32 mouse cellular contexts compared by ENCODE assay signal in genomic region chr13:40740727-40741360, GRCm38 (mm10). TPM values are rescaled to one million over a fixed set of nuclear protein-coding genes. Genes with fewer than 3 reads are reported as not detected.
DNase-seq lines count a peak whose midpoint lies in the region; ATAC-seq lines count a peak whose summit lies in the region.
"Had no signal": no experiment of that assay in that cellular context is flagged by ENCODE, and none has a peak within 500 bp of the region (broad histone marks: within the 10 kb centered on the region; RNA-seq: fewer than 3 reads in every experiment).

No protein-coding gene starts in this region.

- peak; percentile 73 for DNase-seq in heart, embryonic 10.5 days (ENCODE audit: low spot score)
- DNase-seq in embryo, embryonic 11 days, result peak; percentile 25
- DNase-seq in embryo, embryonic 9.5 days (ENCODE audit: extremely low spot score), result peak; percentile 19
- no peak for DNase-seq in adrenal gland, postnatal 36 days
- no peak for DNase-seq in Muller cell, postnatal 12 days (ENCODE audit: inconsistent ontology term)
- DNase-seq: adrenal gland, adult 8-10 months; B cell, adult 2 months; cerebellum, adult 11 months; cerebellum, adult 9-10 months; kidney, adult 18-20 months; kidney, postnatal 25 days; liver, embryonic 13.5 days; lung, adult 18-20 months; lung, postnatal 4 days; midbrain, embryonic 14.5 days; right cerebral cortex, adult 18-20 months; right cerebral cortex, postnatal 4 days; thymus, adult 18-20 months; thymus, postnatal 25 days had no signal

- ATAC-seq in heart, embryonic 11.5 days (replicated peaks; ENCODE audit: insufficient number of reproducible peaks, low FRiP score, low TSS enrichment), result no peak
- peak; percentile 29; the same call in 1 of the 2 replicates for ATAC-seq in embryonic facial prominence, embryonic 15.5 days (ENCODE audit: insufficient number of reproducible peaks, low FRiP score, low TSS enrichment, low read depth)
- ATAC-seq: activated CD4-positive, CD25-positive, alpha-beta regulatory T cell, adult 4 months; forebrain, embryonic 16.5 days; lung, postnatal 0 days had no signal

- H3K9ac ChIP-seq in heart, embryonic 11.5 days (ENCODE audit: low read depth, low read length), result no peak overlapping the region
- H3K9ac ChIP-seq in embryonic facial prominence, embryonic 15.5 days, result no peak overlapping the region
- H3K9ac ChIP-seq: heart, embryonic 15.5 days; hindbrain, embryonic 14.5 days; kidney, embryonic 15.5 days; limb, embryonic 15.5 days; liver, embryonic 13.5 days had no signal

- no peaks in the 10 kb centered on the region for H3K36me3 ChIP-seq in heart, embryonic 10.5 days
- H3K36me3 ChIP-seq in heart, embryonic 11.5 days (ENCODE audit: control insufficient read depth, insufficient read depth, low read length), result no peaks in the 10 kb centered on the region
- no peaks in the 10 kb centered on the region for H3K36me3 ChIP-seq in embryonic facial prominence, embryonic 15.5 days
- H3K36me3 ChIP-seq: heart, embryonic 15.5 days; kidney, embryonic 15.5 days; limb, embryonic 15.5 days; liver, embryonic 13.5 days had no signal

- peaks cover 100% of the 10 kb centered on the region for H3K27me3 ChIP-seq in heart, embryonic 10.5 days (ENCODE audit: insufficient read depth, poor library complexity, severe bottlenecking)
- H3K27me3 ChIP-seq in heart, embryonic 11.5 days (ENCODE audit: control insufficient read depth, insufficient read depth, low read length), result peaks cover 99% of the 10 kb centered on the region
- H3K27me3 ChIP-seq in embryonic facial prominence, embryonic 15.5 days, result peaks cover 91% of the 10 kb centered on the region

- 2% methylated on average over 18 of the region's 19 CpGs for WGBS in heart, embryonic 10.5 days
- WGBS in heart, embryonic 11.5 days (ENCODE audit: insufficient replicate concordance), result 2% methylated on average over 19 of the region's 19 CpGs
- WGBS in embryonic facial prominence, embryonic 15.5 days, result 4% methylated on average over 19 of the region's 19 CpGs

- no peak overlapping the region for H3K27ac ChIP-seq in heart, embryonic 10.5 days
- no peak overlapping the region for H3K27ac ChIP-seq in heart, embryonic 11.5 days (ENCODE audit: low read depth, low read length)
- no peak overlapping the region for H3K27ac ChIP-seq in embryonic facial prominence, embryonic 15.5 days (replicated peaks)
- H3K27ac ChIP-seq: heart, embryonic 15.5 days; hindbrain, embryonic 14.5 days; kidney, embryonic 15.5 days; left cerebral cortex, adult 2 months; liver, embryonic 13.5 days; stomach, postnatal 0 days had no signal

- no peak overlapping the region for H3K4me3 ChIP-seq in heart, embryonic 10.5 days
- H3K4me3 ChIP-seq in heart, embryonic 11.5 days (ENCODE audit: low read depth, low read length), result no peak overlapping the region
- peak overlapping the region; percentile 5; the same call in 1 of the 2 replicates for H3K4me3 ChIP-seq in embryonic facial prominence, embryonic 15.5 days (replicated peaks)
- H3K4me3 ChIP-seq: heart, embryonic 15.5 days; kidney, embryonic 15.5 days; left cerebral cortex, adult 2 months; limb, embryonic 15.5 days; liver, embryonic 13.5 days; megakaryocyte, embryonic 14.5 days had no signal

- peaks cover 13% of the 10 kb centered on the region for H3K4me1 ChIP-seq in heart, embryonic 10.5 days
- peaks cover 6% of the 10 kb centered on the region; the same call in 1 of the 2 replicates for H3K4me1 ChIP-seq in heart, embryonic 11.5 days (ENCODE audit: control insufficient read depth, insufficient read depth, low read length)
- peaks cover 32% of the 10 kb centered on the region for H3K4me1 ChIP-seq in embryonic facial prominence, embryonic 15.5 days
- H3K4me1 ChIP-seq: megakaryocyte, embryonic 14.5 days had no signal

- no peak overlapping the region for H3K4me2 ChIP-seq in heart, embryonic 11.5 days
- H3K4me2 ChIP-seq in embryonic facial prominence, embryonic 15.5 days (replicated peaks), result 0 out of 2 replicates have a peak overlapping the region, but pooled peaks have one; percentile 3
- H3K4me2 ChIP-seq: heart, embryonic 15.5 days; hindbrain, embryonic 14.5 days; limb, embryonic 15.5 days; liver, embryonic 13.5 days had no signal

- H3K9me3 ChIP-seq in heart, embryonic 10.5 days, result peaks cover 3% of the 10 kb centered on the region
- H3K9me3 ChIP-seq in heart, embryonic 11.5 days (replicated peaks; ENCODE audit: control insufficient read depth, low read length), result no peaks in the 10 kb centered on the region
- H3K9me3 ChIP-seq in embryonic facial prominence, embryonic 15.5 days (replicated peaks), result no peaks in the 10 kb centered on the region
- H3K9me3 ChIP-seq: heart, embryonic 15.5 days; limb, embryonic 15.5 days; liver, embryonic 13.5 days had no signal

RNA-seq across cellular contexts. Expression of gene Tfap2a, which starts 2.7 kb away (rescaled TPM):
- polyA plus RNA-seq in heart, embryonic 10.5 days (2016; fragmentation: Nextera tagmentation; extraction: Ambion mirVana), result 1.0 and 1.6 TPM in 2 replicates
- 0.14 and 0.39 TPM in 2 replicates for polyA plus RNA-seq in heart, embryonic 11.5 days (2014; fragmentation: Nextera tagmentation; extraction: Ambion mirVana)
- polyA plus RNA-seq in embryonic facial prominence, embryonic 15.5 days (2015; fragmentation: Nextera tagmentation; extraction: Ambion mirVana), result 13.4 and 15.4 TPM in 2 replicates
- total RNA-seq in adrenal gland, postnatal 36 days (2021), result under 1 TPM; 0.20 TPM
- total RNA-seq: neutrophil, adult 5-6 weeks had no signal
- polyA plus RNA-seq: activated CD4-positive, CD25-positive, alpha-beta regulatory T cell, adult 4 months; liver, embryonic 13.5 days had no signal

Comparison
In these comparisons a context has a peak if more than half of its experiments do, and no peak if none do; other contexts are left out.
1. DNase-seq: peak in heart, embryonic 10.5 days (single experiment), embryo, embryonic 11 days (single experiment) and embryo, embryonic 9.5 days (single experiment); none in adrenal gland, postnatal 36 days (0 of 2) and Muller cell, postnatal 12 days (single experiment).